Mouse (Mus musculus): Measurements from ENCODE around the gene Sycn. TPM values are rescaled to one million over a fixed set of nuclear protein-coding genes. Genes with fewer than 3 reads are reported as not detected.

The Sycn gene
- total and polyA plus RNA-seq, 3 experiments = not detected

GRCm38 (mm10) chr7:28582841-28583240 lies 42.2 kb downstream of the Sycn start (continued):
- peak; percentile 31; the same call in 1 of the 2 replicates for TF ChIP-seq TAL1 (IDR thresholded peaks at IDR 0.05; ENCODE audit: low read length)
- no peak for TF ChIP-seq CHD1 (IDR thresholded peaks at IDR 0.05; ENCODE audit: low read depth, low read length)
- TF ChIP-seq ELF1 (IDR thresholded peaks at IDR 0.05; ENCODE audit: low read depth, low read length) = no peak
- peak; percentile 54 to 56; a peak in 3 of 4 replicates for TF ChIP-seq EP300 (IDR thresholded peaks at IDR 0.05; ENCODE audit: low read depth in 1 of 2, low read length in 2 of 2)
- no peak for TF ChIP-seq USF1 (IDR thresholded peaks at IDR 0.05; ENCODE audit: low read depth, low read length)
- no peak for TF ChIP-seq POLR2A (IDR thresholded peaks at IDR 0.05; ENCODE audit: control insufficient read depth in 1 of 2, insufficient read depth in 1 of 2, low read depth in 1 of 2, low read length in 2 of 2, poor library complexity in 1 of 2)
- TF ChIP-seq BHLHE40 (IDR thresholded peaks at IDR 0.05; ENCODE audit: borderline replicate concordance, low read depth, low read length) = no peak
- TF ChIP-seq GABPA (IDR thresholded peaks at IDR 0.05; ENCODE audit: low read depth, low read length) = no peak
- no peak for TF ChIP-seq KAT2A (conservative IDR thresholded peaks at IDR 0.05; ENCODE audit: low read depth, low read length)
- TF ChIP-seq MXI1 (IDR thresholded peaks at IDR 0.05; ENCODE audit: low read depth, low read length) = peak; percentile 54

DNA sequence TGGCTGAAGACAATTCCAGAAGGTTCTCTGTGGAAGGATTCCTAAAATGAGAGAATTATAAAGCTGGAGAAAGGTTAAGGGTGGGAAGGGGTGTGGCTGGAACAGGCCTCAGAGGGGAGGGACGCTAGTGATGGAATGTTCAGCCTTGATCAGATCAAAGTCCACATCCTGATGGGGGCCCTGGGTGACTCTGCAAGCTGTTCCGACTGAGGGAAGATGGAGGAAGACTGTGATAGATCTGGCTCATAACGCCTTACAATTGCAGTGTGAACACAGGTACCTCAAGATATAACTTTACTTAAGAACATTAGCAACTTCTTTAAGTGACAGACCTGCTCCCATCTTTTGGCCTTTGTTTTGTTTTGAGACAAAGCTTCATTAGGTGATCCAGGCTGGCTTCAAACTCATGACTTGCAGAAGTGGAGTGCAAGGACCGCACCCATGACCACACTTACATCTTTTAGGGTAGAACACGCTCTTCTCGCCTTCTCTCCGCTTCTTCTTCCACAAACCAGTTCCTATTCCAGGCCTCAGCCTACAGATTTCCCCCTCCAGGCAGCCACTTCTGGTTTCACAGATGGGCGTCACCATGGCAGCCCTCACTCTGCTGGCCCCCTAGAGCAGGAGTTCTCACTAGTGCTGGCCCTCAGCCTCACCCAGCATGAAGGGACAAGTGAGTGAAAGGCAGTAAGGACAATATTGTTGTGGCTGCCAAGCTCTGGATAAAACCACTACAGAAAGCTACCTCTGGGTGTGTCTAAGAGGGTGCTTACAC lies 43.1 kb downstream of the Sycn start:
- Histone ChIP-seq H3K27me3 (ENCODE audit: control insufficient read depth in 1 of 2, insufficient read depth in 2 of 2, low read length in 2 of 2) (no peaks in the 10 kb centered on the region), H3K9me3 (replicated peaks; ENCODE audit: insufficient read depth, low read length) (no peaks in the 10 kb centered on the region), H3K27ac (ENCODE audit: control insufficient read depth, low read depth, low read length) (no peak overlapping the region), H3K79me2 (ENCODE audit: control insufficient read depth, insufficient read depth, low read length, poor library complexity) (peaks cover 6% of the 10 kb centered on the region; the same call in 1 of the 2 replicates), H3K4me1 (ENCODE audit: control insufficient read depth in 1 of 2, insufficient read depth in 2 of 2, low read length in 2 of 2) (peaks cover 33 to 38% of the 10 kb centered on the region in 2 experiments), H3K4me3 (ENCODE audit: control insufficient read depth in 1 of 2, insufficient read depth in 1 of 2, low read depth in 2 of 2, low read length in 2 of 2) (no peak overlapping the region), H3K9ac (ENCODE audit: control insufficient read depth, low read depth, low read length, poor library complexity, severe bottlenecking) (no peak overlapping the region), H3K36me3 (ENCODE audit: control insufficient read depth in 1 of 2, insufficient read depth in 2 of 2, low read length in 2 of 2) (peaks cover 0 to 25% of the 10 kb centered on the region in 2 experiments; a peak in 2 of 4 replicates)
- TF ChIP-seq USF2 (IDR thresholded peaks at IDR 0.05; ENCODE audit: borderline replicate concordance in 1 of 2, insufficient read depth in 1 of 2, low read depth in 1 of 2, low read length in 2 of 2) = no peak
- no peak for TF ChIP-seq TBP (IDR thresholded peaks at IDR 0.05; ENCODE audit: low read depth, low read length)
- TF ChIP-seq POLR2AphosphoS2 (IDR thresholded peaks at IDR 0.05; ENCODE audit: low read length) = no peak
- no peak for TF ChIP-seq SIN3A (IDR thresholded peaks at IDR 0.05; ENCODE audit: low read length)
- TF ChIP-seq MAFK (IDR thresholded peaks at IDR 0.05; ENCODE audit: borderline replicate concordance, low read depth, low read length) = no peak
- TF ChIP-seq UBTF (IDR thresholded peaks at IDR 0.05; ENCODE audit: borderline replicate concordance, insufficient read depth, low read depth, low read length) = no peak
- TF ChIP-seq RAD21 (IDR thresholded peaks at IDR 0.05; ENCODE audit: low read depth, low read length) = no peak
- no peak for TF ChIP-seq USF1 (IDR thresholded peaks at IDR 0.05; ENCODE audit: low read depth, low read length)
- peak; percentile 24 for DNase-seq (ENCODE audit: low read depth, low spot score)

Data from MEL (cell line).